Mouse (Mus musculus): ENCODE data around the gene Tesk1. TPM values are rescaled to one million over a fixed set of nuclear protein-coding genes. Genes with fewer than 3 reads are reported as not detected.

The Tesk1 gene
- total RNA-seq, 1 experiment, result 12.4 TPM

DNA sequence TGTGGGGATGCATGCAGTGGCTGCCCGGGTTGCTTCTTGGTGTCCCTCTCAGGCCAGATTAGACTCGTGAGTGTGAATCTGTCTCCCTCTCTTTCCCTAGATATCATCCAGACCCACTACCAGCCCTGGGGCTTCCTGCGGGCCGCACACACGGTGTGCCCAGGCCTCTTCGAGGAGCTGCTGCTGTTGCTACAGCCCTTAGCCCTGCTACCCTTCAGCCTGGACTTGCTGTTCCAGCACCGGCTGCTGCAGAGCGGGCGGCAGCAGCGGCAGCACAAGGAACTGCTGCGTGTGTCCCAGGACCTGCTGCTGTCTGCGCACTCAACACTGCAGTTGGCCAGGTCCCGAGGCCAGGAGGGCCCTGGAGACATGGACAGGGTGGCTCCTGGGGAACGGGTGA, 16.5 kb upstream of the Tesk1 start:
- Histone ChIP-seq H3K27ac (ENCODE audit: insufficient read depth, low read depth, low read length, poor library complexity, severe bottlenecking) (no peak overlapping the region), H3K4me3 (ENCODE audit: insufficient read depth in 1 of 2, low read depth in 1 of 2, low read length in 2 of 2, poor library complexity in 1 of 2, severe bottlenecking in 1 of 2) (peak overlapping the region; percentile 26 to 33; a peak in 1 of 4 replicates), H3K9me3 (ENCODE audit: control insufficient read depth, insufficient read depth, low read depth, low read length) (no peaks in the 10 kb centered on the region), H3K4me1 (ENCODE audit: control insufficient read depth in 2 of 2, insufficient read depth in 2 of 2, low read length in 2 of 2, poor library complexity in 1 of 2) (peaks cover 0 to 19% of the 10 kb centered on the region in 2 experiments; a peak in 1 of 4 replicates), H3K9ac (ENCODE audit: insufficient read depth, low read depth, low read length, poor library complexity, severe bottlenecking) (no peak overlapping the region), H3K36me3 (ENCODE audit: control insufficient read depth, insufficient read depth, low read length, poor library complexity, severe bottlenecking) (peaks cover 10% of the 10 kb centered on the region; the same call in 1 of the 2 replicates)
- TF ChIP-seq MAFK (IDR thresholded peaks at IDR 0.05; ENCODE audit: insufficient read depth, low read depth, low read length), result no peak
- no peak for TF ChIP-seq CHD2 (IDR thresholded peaks at IDR 0.05; ENCODE audit: low read depth, low read length)
- no peak for TF ChIP-seq ZNF384 (IDR thresholded peaks at IDR 0.05; ENCODE audit: low read depth, low read length)
- no peak for TF ChIP-seq HCFC1 (IDR thresholded peaks at IDR 0.05; ENCODE audit: borderline replicate concordance, insufficient read depth, low read length)
- TF ChIP-seq ZC3H11A (IDR thresholded peaks at IDR 0.05; ENCODE audit: borderline replicate concordance, low read depth, low read length), result no peak
- in situ Hi-C loops (cut with MboI; ENCODE audit: low sequenced_read_pairs in 2 of 2, unreplicated experiment in 2 of 2), result no loop called here
- no peak for DNase-seq (ENCODE audit: low read depth, low spot score)

DNA sequence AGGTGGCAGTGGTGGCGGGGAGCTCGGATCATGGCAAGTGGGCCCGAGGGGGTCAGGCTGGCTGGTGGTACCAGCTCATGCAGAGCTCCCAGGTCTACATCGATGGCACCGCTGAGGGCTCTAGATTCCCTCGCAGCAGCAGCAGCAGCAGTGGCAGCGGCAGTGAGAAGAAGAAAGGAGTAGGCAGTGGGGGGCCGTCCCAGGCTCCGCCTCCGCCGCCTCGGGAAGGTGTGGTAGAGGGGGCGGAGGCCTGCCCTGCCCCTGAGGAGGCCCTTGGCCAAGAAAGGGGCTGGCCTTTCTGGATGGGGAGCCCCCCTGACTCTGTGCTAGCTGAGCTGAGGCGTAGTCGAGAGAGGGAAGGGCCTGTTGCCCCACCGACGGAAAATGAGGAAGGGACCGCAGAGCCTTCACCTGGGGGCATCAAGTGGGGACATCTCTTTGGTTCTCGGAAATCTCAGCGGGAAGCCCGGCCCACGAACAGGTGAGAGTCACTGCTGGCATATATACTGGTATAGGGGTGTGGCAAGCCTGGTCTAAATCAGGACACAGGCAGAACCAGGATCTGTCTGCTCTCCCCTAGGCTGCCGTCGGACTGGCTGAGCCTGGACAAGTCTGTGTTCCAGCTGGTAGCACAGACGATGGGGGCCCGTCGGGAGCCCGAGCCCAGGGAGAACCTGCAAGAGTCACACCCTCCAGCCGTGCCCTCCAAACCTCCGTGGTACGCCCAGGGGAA, 15.9 kb upstream of the Tesk1 start:
- peak overlapping the region; percentile 26 to 33; a peak in 1 of 4 replicates for H3K4me3 ChIP-seq (ENCODE audit: insufficient read depth in 1 of 2, low read depth in 1 of 2, low read length in 2 of 2, poor library complexity in 1 of 2, severe bottlenecking in 1 of 2)
- DNase-seq (ENCODE audit: low read depth, low spot score), result no peak
- no peak overlapping the region for H3K9ac ChIP-seq (ENCODE audit: insufficient read depth, low read depth, low read length, poor library complexity, severe bottlenecking)
- no peaks in the 10 kb centered on the region for H3K9me3 ChIP-seq (ENCODE audit: control insufficient read depth, insufficient read depth, low read depth, low read length)
- peaks cover 0 to 18% of the 10 kb centered on the region in 2 experiments; a peak in 1 of 4 replicates for H3K4me1 ChIP-seq (ENCODE audit: control insufficient read depth in 2 of 2, insufficient read depth in 2 of 2, low read length in 2 of 2, poor library complexity in 1 of 2)
- in situ Hi-C loops (cut with MboI; ENCODE audit: low sequenced_read_pairs in 2 of 2, unreplicated experiment in 2 of 2), result no loop called here
- TF ChIP-seq CHD2 (IDR thresholded peaks at IDR 0.05; ENCODE audit: low read depth, low read length) (no peak), ZNF384 (IDR thresholded peaks at IDR 0.05; ENCODE audit: low read depth, low read length) (no peak), MAFK (IDR thresholded peaks at IDR 0.05; ENCODE audit: insufficient read depth, low read depth, low read length) (no peak), HCFC1 (IDR thresholded peaks at IDR 0.05; ENCODE audit: borderline replicate concordance, insufficient read depth, low read length) (no peak), ZC3H11A (IDR thresholded peaks at IDR 0.05; ENCODE audit: borderline replicate concordance, low read depth, low read length) (no peak)
- no peak overlapping the region for H3K27ac ChIP-seq (ENCODE audit: insufficient read depth, low read depth, low read length, poor library complexity, severe bottlenecking)
- peaks cover 10% of the 10 kb centered on the region; the same call in 1 of the 2 replicates for H3K36me3 ChIP-seq (ENCODE audit: control insufficient read depth, insufficient read depth, low read length, poor library complexity, severe bottlenecking)

DNA sequence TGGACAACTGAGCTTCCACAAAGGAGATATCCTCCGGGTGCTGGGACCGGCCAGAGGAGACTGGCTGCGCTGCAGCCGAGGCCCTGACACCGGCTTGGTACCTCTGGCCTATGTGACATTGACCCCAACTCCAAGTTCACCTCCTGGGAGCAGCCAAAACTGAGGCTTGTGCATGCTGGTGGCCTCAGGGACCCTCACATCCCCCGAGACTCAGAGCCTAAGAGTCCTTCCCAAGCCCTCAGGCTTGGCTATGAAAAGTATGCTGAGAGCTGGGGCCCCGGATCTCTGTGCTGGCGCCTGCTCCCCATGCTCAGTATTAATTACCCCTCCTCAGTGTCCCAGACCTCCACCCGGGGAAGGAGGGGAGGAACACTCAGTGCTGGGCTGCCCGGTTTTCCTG, 15.3 kb upstream of the Tesk1 start:
- peaks cover 10% of the 10 kb centered on the region; the same call in 1 of the 2 replicates for H3K36me3 ChIP-seq (ENCODE audit: control insufficient read depth, insufficient read depth, low read length, poor library complexity, severe bottlenecking)
- no peaks in the 10 kb centered on the region for H3K9me3 ChIP-seq (ENCODE audit: control insufficient read depth, insufficient read depth, low read depth, low read length)
- no peak overlapping the region for H3K9ac ChIP-seq (ENCODE audit: insufficient read depth, low read depth, low read length, poor library complexity, severe bottlenecking)
- in situ Hi-C loops (cut with MboI; ENCODE audit: low sequenced_read_pairs in 2 of 2, unreplicated experiment in 2 of 2), result no loop called here
- peaks cover 0 to 18% of the 10 kb centered on the region in 2 experiments; a peak in 1 of 4 replicates for H3K4me1 ChIP-seq (ENCODE audit: control insufficient read depth in 2 of 2, insufficient read depth in 2 of 2, low read length in 2 of 2, poor library complexity in 1 of 2)
- H3K27ac ChIP-seq (ENCODE audit: insufficient read depth, low read depth, low read length, poor library complexity, severe bottlenecking), result no peak overlapping the region
- DNase-seq (ENCODE audit: low read depth, low spot score), result no peak
- H3K4me3 ChIP-seq (ENCODE audit: insufficient read depth in 1 of 2, low read depth in 1 of 2, low read length in 2 of 2, poor library complexity in 1 of 2, severe bottlenecking in 1 of 2), result no peak overlapping the region
- TF ChIP-seq ZC3H11A (IDR thresholded peaks at IDR 0.05; ENCODE audit: borderline replicate concordance, low read depth, low read length), result no peak
- no peak for TF ChIP-seq HCFC1 (IDR thresholded peaks at IDR 0.05; ENCODE audit: borderline replicate concordance, insufficient read depth, low read length)
- TF ChIP-seq ZNF384 (IDR thresholded peaks at IDR 0.05; ENCODE audit: low read depth, low read length), result no peak
- TF ChIP-seq CHD2 (IDR thresholded peaks at IDR 0.05; ENCODE audit: low read depth, low read length), result no peak
- no peak for TF ChIP-seq MAFK (IDR thresholded peaks at IDR 0.05; ENCODE audit: insufficient read depth, low read depth, low read length)

DNA sequence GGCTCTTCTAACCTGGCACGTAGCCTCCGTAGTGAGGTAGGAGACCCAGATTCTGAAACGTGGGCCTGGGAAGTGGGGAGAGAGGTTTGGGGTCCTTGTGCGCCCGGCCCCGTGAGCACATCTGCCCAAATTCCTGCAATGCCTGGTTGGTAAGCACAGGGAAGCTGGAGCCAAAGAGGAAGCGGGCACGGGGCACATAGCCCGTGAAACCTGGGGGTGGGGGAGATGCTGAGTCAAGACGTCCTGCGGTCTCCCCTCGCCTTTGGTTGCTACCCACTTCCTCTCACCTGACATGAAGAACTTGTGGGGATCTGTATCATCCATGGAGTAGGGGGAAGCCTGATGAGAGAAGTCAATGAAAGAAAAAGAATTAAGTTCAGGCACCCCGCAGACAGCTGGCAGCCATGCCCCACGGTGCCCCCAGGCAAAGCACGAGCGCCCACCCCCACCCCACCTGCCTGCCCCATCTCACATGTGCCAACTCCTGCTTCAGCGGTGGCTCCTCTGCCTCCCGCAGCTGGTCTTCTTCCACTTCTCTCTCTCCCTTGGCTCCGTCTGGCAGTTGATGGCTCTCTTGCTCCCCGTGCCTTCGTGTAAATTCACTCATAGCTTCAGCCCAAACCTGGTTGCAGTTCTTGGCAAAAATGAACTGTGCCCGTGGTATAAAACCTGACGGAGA, 14.1 kb upstream of the Tesk1 start:
- Histone ChIP-seq H3K9me3 (ENCODE audit: control insufficient read depth, insufficient read depth, low read depth, low read length) (no peaks in the 10 kb centered on the region), H3K36me3 (ENCODE audit: control insufficient read depth, insufficient read depth, low read length, poor library complexity, severe bottlenecking) (peaks cover 10% of the 10 kb centered on the region; the same call in 1 of the 2 replicates), H3K27ac (ENCODE audit: insufficient read depth, low read depth, low read length, poor library complexity, severe bottlenecking) (no peak overlapping the region), H3K9ac (ENCODE audit: insufficient read depth, low read depth, low read length, poor library complexity, severe bottlenecking) (no peak overlapping the region; the same call in 1 of the 2 replicates), H3K4me3 (ENCODE audit: insufficient read depth in 1 of 2, low read depth in 1 of 2, low read length in 2 of 2, poor library complexity in 1 of 2, severe bottlenecking in 1 of 2) (peak overlapping the region; percentile 32 to 36; a peak in 2 of 4 replicates), H3K4me1 (ENCODE audit: control insufficient read depth in 2 of 2, insufficient read depth in 2 of 2, low read length in 2 of 2, poor library complexity in 1 of 2) (peaks cover 0 to 17% of the 10 kb centered on the region in 2 experiments; a peak in 1 of 4 replicates)
- TF ChIP-seq HCFC1 (IDR thresholded peaks at IDR 0.05; ENCODE audit: borderline replicate concordance, insufficient read depth, low read length), result no peak
- TF ChIP-seq MAFK (IDR thresholded peaks at IDR 0.05; ENCODE audit: insufficient read depth, low read depth, low read length), result no peak
- TF ChIP-seq ZC3H11A (IDR thresholded peaks at IDR 0.05; ENCODE audit: borderline replicate concordance, low read depth, low read length), result no peak
- TF ChIP-seq ZNF384 (IDR thresholded peaks at IDR 0.05; ENCODE audit: low read depth, low read length), result no peak
- no peak for TF ChIP-seq CHD2 (IDR thresholded peaks at IDR 0.05; ENCODE audit: low read depth, low read length)
- in situ Hi-C loops (cut with MboI; ENCODE audit: low sequenced_read_pairs in 2 of 2, unreplicated experiment in 2 of 2), result no loop called here
- DNase-seq (ENCODE audit: low read depth, low spot score), result no peak

Measured in ES-E14 (cell line).